Mouse (Mus musculus) hindbrain, embryonic 13.5 days (tissue): ENCODE data around the gene Yif1a. TPM values are rescaled to one million over a fixed set of nuclear protein-coding genes. Genes with fewer than 3 reads are reported as not detected.

ENCODE experiments used
- ATAC-seq: fragments of 200-750 bp; cut with Nextera tagmentation; 2 replicates; pipeline ENCODE4 v1.8.0; 2017; ENCODE audit warnings: moderate TSS enrichment; ENCODE audit not compliant: low FRiP score
- H3K27ac ChIP-seq: fragments of 300-500 bp; sonication (generic); 2 replicates; pipeline ENCODE4 v1.5.1; 2015; ENCODE audit warnings: inconsistent platforms, mild to moderate bottlenecking, moderate library complexity
- H3K27me3 ChIP-seq: fragments of 300-500 bp; sonication (generic); 2 replicates; pipeline ENCODE4 v1.6.1; 2015; ENCODE audit warnings: mild to moderate bottlenecking, inconsistent platforms
- H3K36me3 ChIP-seq: fragments of 300-500 bp; sonication (generic); 2 replicates; pipeline ENCODE4 v1.6.1; 2015; ENCODE audit warnings: mild to moderate bottlenecking, inconsistent platforms
- H3K4me1 ChIP-seq: fragments of 300-500 bp; sonication (generic); replicated peaks from 2 replicates; pipeline ENCODE4 v1.6.1; 2015; ENCODE audit warnings: inconsistent platforms
- H3K4me2 ChIP-seq: fragments of 300-500 bp; sonication (generic); 2 replicates; pipeline ENCODE4 v1.6.1; 2015; ENCODE audit warnings: inconsistent platforms, mild to moderate bottlenecking, moderate library complexity
- H3K4me3 ChIP-seq: fragments of 300-500 bp; sonication (generic); 2 replicates; pipeline ENCODE4 v1.5.1; 2015; ENCODE audit warnings: mild to moderate bottlenecking, inconsistent platforms
- H3K9ac ChIP-seq: fragments of 300-500 bp; sonication (generic); 2 replicates; pipeline ENCODE4 v1.6.1; 2015; ENCODE audit warnings: mild to moderate bottlenecking, inconsistent platforms
- H3K9me3 ChIP-seq: fragments of 300-500 bp; sonication (generic); 2 replicates; pipeline ENCODE4 v1.6.1; 2016; ENCODE audit warnings: inconsistent platforms
- WGBS: fragments of 180-500 bp; shearing (Covaris S2); methylation state at CpG from one replicate; pipeline ENCODE4 v1.1.7; 2015; 5-methylcytosine and 5-hydroxymethylcytosine counted together
- polyA plus RNA-seq: library from polyadenylated mRNA; unstranded; fragments of >200 nt; fragmentation: Nextera tagmentation; extraction: Ambion mirVana; gene quantifications from 2 replicates; pipeline ENCODE4 v1.2.1, GENCODE M21; 2015

The Yif1a gene
- polyA plus RNA-seq, 1 experiment from 2014 or later, result 58.2 TPM

- H3K9ac ChIP-seq, result peak overlapping the region; percentile 94
These were observed 29.4 kb downstream of the Yif1a start for GRCm38 (mm10) chr19:5117494-5118383.

GRCm38 (mm10) chr19:5118384-5118698 is 30.0 kb downstream of the Yif1a start, which contains the start of gene Klc2:
Gene Klc2 (minus strand): TSS chr19:5118560.
- H3K27ac ChIP-seq, result peak within 1 kb of the TSS; percentile 94
- no peaks in the 10 kb centered on the region for H3K27me3 ChIP-seq
- peak; percentile 50 for ATAC-seq
- peaks cover 17% of the 10 kb centered on the region for H3K36me3 ChIP-seq
- 1% methylated on average over 18 of the region's 18 CpGs for WGBS
- H3K4me3 ChIP-seq, result peak within 1 kb of the TSS; percentile 90
- peak within 1 kb of the TSS; percentile 93 for H3K4me2 ChIP-seq
- H3K9me3 ChIP-seq, result no peaks in the 10 kb centered on the region
- H3K4me1 ChIP-seq, result peaks cover 26% of the 10 kb centered on the region
- peak within 1 kb of the TSS; percentile 94 for H3K9ac ChIP-seq

More at GRCm38 (mm10) chr19:5117494-5118383, 29.4 kb downstream of the Yif1a start:
- Histone ChIP-seq H3K4me3 (peak overlapping the region; percentile 90), H3K27me3 (no peaks in the 10 kb centered on the region), H3K9me3 (no peaks in the 10 kb centered on the region), H3K27ac (peak overlapping the region; percentile 94), H3K4me1 (peaks cover 26% of the 10 kb centered on the region), H3K4me2 (peak overlapping the region; percentile 93), H3K36me3 (peaks cover 23% of the 10 kb centered on the region)
- WGBS, result under 1% methylated on average over 72 of the region's 83 CpGs
- peak; percentile 91 for ATAC-seq

GRCm38 (mm10) chr19:5122492-5122891 is 34.2 kb downstream of the Yif1a start:
- no peak overlapping the region for H3K4me3 ChIP-seq
- H3K4me2 ChIP-seq, result no peak overlapping the region
- 72% methylated on average over 10 of the region's 10 CpGs for WGBS
- ATAC-seq, result no peak
- no peaks in the 10 kb centered on the region for H3K27me3 ChIP-seq
- no peak overlapping the region for H3K27ac ChIP-seq
- H3K9ac ChIP-seq, result no peak overlapping the region
- no peaks in the 10 kb centered on the region for H3K9me3 ChIP-seq
- H3K4me1 ChIP-seq, result peaks cover 9% of the 10 kb centered on the region
- no peaks in the 10 kb centered on the region for H3K36me3 ChIP-seq

- no peaks in the 10 kb centered on the region for H3K27me3 ChIP-seq
- H3K4me1 ChIP-seq, result peaks cover 9% of the 10 kb centered on the region
- H3K9ac ChIP-seq, result no peak overlapping the region
- H3K36me3 ChIP-seq, result no peaks in the 10 kb centered on the region
- no peak for ATAC-seq
- H3K27ac ChIP-seq, result no peak overlapping the region
- H3K4me2 ChIP-seq, result no peak overlapping the region
- H3K4me3 ChIP-seq, result no peak overlapping the region
- no peaks in the 10 kb centered on the region for H3K9me3 ChIP-seq
- 82% methylated on average over 3 of the region's 3 CpGs for WGBS
These were observed 34.9 kb downstream of the Yif1a start for GRCm38 (mm10) chr19:5123241-5123640.

GRCm38 (mm10) chr19:5124055-5124614 is 35.8 kb downstream of the Yif1a start:
- Histone ChIP-seq H3K27me3 (0 out of 2 replicates have a peak, but pooled peaks cover 3% of the 10 kb centered on the region), H3K4me1 (peaks cover 2% of the 10 kb centered on the region), H3K27ac (no peak overlapping the region; the same call in 1 of the 2 replicates), H3K9me3 (no peaks in the 10 kb centered on the region), H3K9ac (no peak overlapping the region), H3K4me3 (no peak overlapping the region), H3K4me2 (no peak overlapping the region), H3K36me3 (no peaks in the 10 kb centered on the region)
- ATAC-seq, result no peak
- WGBS, result 66% methylated on average over 7 of the region's 7 CpGs

GRCm38 (mm10) chr19:5129770-5130169 is 41.4 kb downstream of the Yif1a start:
- no peak overlapping the region for H3K4me3 ChIP-seq
- 39% methylated on average over 1 of the region's 1 CpGs for WGBS

GRCm38 (mm10) chr19:5131237-5131636 is 42.9 kb downstream of the Yif1a start:
- Histone ChIP-seq H3K9me3 (no peaks in the 10 kb centered on the region), H3K4me1 (no peaks in the 10 kb centered on the region), H3K4me2 (no peak overlapping the region), H3K9ac (no peak overlapping the region), H3K4me3 (no peak overlapping the region), H3K27me3 (0 out of 2 replicates have a peak, but pooled peaks cover 3% of the 10 kb centered on the region), H3K27ac (no peak overlapping the region), H3K36me3 (peaks cover 34% of the 10 kb centered on the region)
- WGBS, result 81% methylated on average over 4 of the region's 4 CpGs
- no peak for ATAC-seq

More at GRCm38 (mm10) chr19:5129770-5130169, 41.4 kb downstream of the Yif1a start:
- H3K27ac ChIP-seq, result no peak overlapping the region
- ATAC-seq, result no peak
- 0 out of 2 replicates have a peak, but pooled peaks cover 3% of the 10 kb centered on the region for H3K27me3 ChIP-seq
- H3K4me2 ChIP-seq, result no peak overlapping the region
- H3K4me1 ChIP-seq, result no peaks in the 10 kb centered on the region
- no peak overlapping the region for H3K9ac ChIP-seq
- H3K9me3 ChIP-seq, result no peaks in the 10 kb centered on the region
- peaks cover 21% of the 10 kb centered on the region for H3K36me3 ChIP-seq

GRCm38 (mm10) chr19:5139640-5140039 is 51.3 kb downstream of the Yif1a start:
- Histone ChIP-seq H3K27me3 (no peaks in the 10 kb centered on the region), H3K36me3 (peaks cover 71% of the 10 kb centered on the region), H3K4me2 (no peak overlapping the region), H3K9ac (no peak overlapping the region), H3K9me3 (no peaks in the 10 kb centered on the region), H3K27ac (no peak overlapping the region), H3K4me1 (no peaks in the 10 kb centered on the region), H3K4me3 (no peak overlapping the region)
- ATAC-seq, result no peak
- 5% methylated on average over 2 of the region's 2 CpGs for WGBS

Other genes with a start within 250 kb of the Yif1a start
- 44.9 and 47.4 TPM in 2 replicates for gene Ccs, start 249.2 kb upstream of the Yif1a start, polyA plus RNA-seq
- gene Ccdc87, start 249.2 kb upstream of the Yif1a start, polyA plus RNA-seq, result 0.43 and 0.49 TPM in 2 replicates
- gene Ctsf, start 233.4 kb upstream of the Yif1a start, polyA plus RNA-seq, result 67.3 and 69.7 TPM in 2 replicates
- gene Actn3, start 210.6 kb upstream of the Yif1a start, polyA plus RNA-seq, result 1.8 and 2.1 TPM in 2 replicates
- gene Zdhhc24, start 209.9 kb upstream of the Yif1a start, polyA plus RNA-seq, result 21.8 and 22.0 TPM in 2 replicates
- gene Bbs1, start 181.9 kb upstream of the Yif1a start, polyA plus RNA-seq, result 9.6 and 10.7 TPM in 2 replicates
- gene Dpp3, start 160.3 kb upstream of the Yif1a start, polyA plus RNA-seq, result 124 and 132 TPM in 2 replicates
- gene Peli3, start 145.4 kb upstream of the Yif1a start, polyA plus RNA-seq, result 10.8 and 10.9 TPM in 2 replicates
- gene Mrpl11, start 126.4 kb upstream of the Yif1a start, polyA plus RNA-seq, result 105 and 115 TPM in 2 replicates
- gene Npas4, start 98.2 kb upstream of the Yif1a start, polyA plus RNA-seq, result 0.34 and 0.39 TPM in 2 replicates
- 10.4 and 11.3 TPM in 2 replicates for gene Slc29a2, start 64.7 kb upstream of the Yif1a start, polyA plus RNA-seq
- gene B4gat1, start 49.7 kb upstream of the Yif1a start, polyA plus RNA-seq, result 61.2 and 66.0 TPM in 2 replicates
- gene AC124502.3, start 49.6 kb upstream of the Yif1a start, polyA plus RNA-seq, result 3.9 and 5.9 TPM in 2 replicates
- gene Brms1, start 47.2 kb upstream of the Yif1a start, polyA plus RNA-seq, result 46.0 and 48.2 TPM in 2 replicates
- gene Rin1, start 38.1 kb upstream of the Yif1a start, polyA plus RNA-seq, result 1.1 and 1.5 TPM in 2 replicates
- 19.1 and 20.4 TPM in 2 replicates for gene Cd248, start 20.5 kb upstream of the Yif1a start, polyA plus RNA-seq
- gene Tmem151a, start 3.0 kb upstream of the Yif1a start, polyA plus RNA-seq, result 6.2 and 8.4 TPM in 2 replicates
- 333 TPM in 2 replicates for gene Cnih2, start 10.0 kb downstream of the Yif1a start, polyA plus RNA-seq
- gene Rab1b, start 18.5 kb downstream of the Yif1a start, polyA plus RNA-seq, result 234 TPM in 2 replicates
- gene Klc2, start 30.0 kb downstream of the Yif1a start, polyA plus RNA-seq, result 73.4 and 76.7 TPM in 2 replicates
- gene Pacs1, start 184.6 kb downstream of the Yif1a start, polyA plus RNA-seq, result 33.9 TPM in 2 replicates
- gene Sf3b2, start 206.9 kb downstream of the Yif1a start, polyA plus RNA-seq, result 373 and 377 TPM in 2 replicates
- gene Gal3st3, start 209.8 kb downstream of the Yif1a start, polyA plus RNA-seq, result 34.1 and 36.0 TPM in 2 replicates
- not detected in 2 replicates for gene Catsper1, start 247.2 kb downstream of the Yif1a start, polyA plus RNA-seq